Mouse (Mus musculus): ENCODE measurements at regions not wholly inside any gene's neighbourhood (a gene's known extent, or its start where the extent isn't known, plus 50 kb on each side); places are given as distances from the start of the nearest gene placed in this dataset.

GRCm38 (mm10) chr3:126295932-126296331 is 67.6 kb upstream of the Arsj start:
- H3K36me3 ChIP-seq (replicated peaks; ENCODE audit: control insufficient read depth, insufficient read depth, low read length): no peaks in the 10 kb centered on the region
- no peak overlapping the region for H3K4me3 ChIP-seq (ENCODE audit: low read depth, low read length)
- no peaks in the 10 kb centered on the region for H3K9me3 ChIP-seq (replicated peaks; ENCODE audit: control insufficient read depth, low read length)
- WGBS: 54% methylated on average over 1 of the region's 1 CpGs
- peaks cover 7% of the 10 kb centered on the region for H3K4me1 ChIP-seq (ENCODE audit: control insufficient read depth, insufficient read depth)
- no peak overlapping the region for H3K27ac ChIP-seq (ENCODE audit: low read depth)
- no peak overlapping the region for H3K4me2 ChIP-seq (ENCODE audit: low read depth, low read length)
- no peaks in the 10 kb centered on the region for H3K27me3 ChIP-seq (ENCODE audit: control insufficient read depth, insufficient read depth, low read length)
- no peak for ATAC-seq (ENCODE audit: insufficient read depth, low read depth)
- H3K9ac ChIP-seq (replicated peaks; ENCODE audit: low read depth, low read length): no peak overlapping the region
- DNase-seq (ENCODE audit: low spot score): no peak
- TF ChIP-seq CTCF (IDR thresholded peaks at IDR 0.05; ENCODE audit: low read depth): no peak
- TF ChIP-seq EP300 (IDR thresholded peaks at IDR 0.05; ENCODE audit: low read depth): no peak

- Histone ChIP-seq H3K4me1 (ENCODE audit: control insufficient read depth, insufficient read depth) (peaks cover 7% of the 10 kb centered on the region), H3K27me3 (ENCODE audit: control insufficient read depth, insufficient read depth, low read length) (no peaks in the 10 kb centered on the region), H3K9ac (replicated peaks; ENCODE audit: low read depth, low read length) (no peak overlapping the region), H3K36me3 (replicated peaks; ENCODE audit: control insufficient read depth, insufficient read depth, low read length) (no peaks in the 10 kb centered on the region), H3K9me3 (replicated peaks; ENCODE audit: control insufficient read depth, low read length) (no peaks in the 10 kb centered on the region), H3K4me2 (ENCODE audit: low read depth, low read length) (no peak overlapping the region), H3K4me3 (ENCODE audit: low read depth, low read length) (no peak overlapping the region), H3K27ac (ENCODE audit: low read depth) (no peak overlapping the region)
- 20% methylated on average over 3 of the region's 3 CpGs for WGBS
- no peak for ATAC-seq (ENCODE audit: insufficient read depth, low read depth)
- no peak for DNase-seq (ENCODE audit: low spot score)
- TF ChIP-seq CTCF (IDR thresholded peaks at IDR 0.05; ENCODE audit: low read depth) (no peak), EP300 (IDR thresholded peaks at IDR 0.05; ENCODE audit: low read depth) (no peak)
These were observed 64.2 kb upstream of the Arsj start for GRCm38 (mm10) chr3:126299257-126299656.

- no peak overlapping the region for H3K4me2 ChIP-seq (ENCODE audit: low read depth, low read length)
- H3K4me3 ChIP-seq (ENCODE audit: low read depth, low read length): no peak overlapping the region
- no peak overlapping the region for H3K9ac ChIP-seq (replicated peaks; ENCODE audit: low read depth, low read length)
- H3K36me3 ChIP-seq (replicated peaks; ENCODE audit: control insufficient read depth, insufficient read depth, low read length): no peaks in the 10 kb centered on the region
- no peak overlapping the region for H3K27ac ChIP-seq (ENCODE audit: low read depth)
- no peaks in the 10 kb centered on the region for H3K9me3 ChIP-seq (replicated peaks; ENCODE audit: control insufficient read depth, low read length)
- H3K4me1 ChIP-seq (ENCODE audit: control insufficient read depth, insufficient read depth): no peaks in the 10 kb centered on the region
- TF ChIP-seq EP300 (IDR thresholded peaks at IDR 0.05; ENCODE audit: low read depth): no peak
- no peak for TF ChIP-seq CTCF (IDR thresholded peaks at IDR 0.05; ENCODE audit: low read depth)
- DNase-seq (ENCODE audit: low spot score): no peak
- no peak for ATAC-seq (ENCODE audit: insufficient read depth, low read depth)
- no peaks in the 10 kb centered on the region for H3K27me3 ChIP-seq (ENCODE audit: control insufficient read depth, insufficient read depth, low read length)
These were observed 55.2 kb upstream of the Arsj start for GRCm38 (mm10) chr3:126308303-126308702.
